Mouse (Mus musculus): Measurements from ENCODE around the gene Entpd1.

- TF ChIP-seq CTCF (IDR thresholded peaks at IDR 0.05; ENCODE audit: borderline replicate concordance, insufficient read depth, low read depth, low read length) (no peak), POLR2A (IDR thresholded peaks at IDR 0.05; ENCODE audit: borderline replicate concordance, insufficient read depth, low read length) (no peak)
Measured at GRCm38 (mm10) chr19:40589530-40589880, 22.7 kb upstream of the Entpd1 start.
